Mouse (Mus musculus): ENCODE data around the gene Gm20388. TPM values are rescaled to one million over a fixed set of nuclear protein-coding genes. Genes with fewer than 3 reads are reported as not detected.

The Gm20388 gene
- polyA plus RNA-seq, 1 experiment: 49.7 TPM

- 88% methylated on average over 1 of the region's 1 CpGs for WGBS
- Histone ChIP-seq H3K27me3 (replicated peaks; ENCODE audit: control insufficient read depth, insufficient read depth, low read length) (no peaks in the 10 kb centered on the region), H3K36me3 (ENCODE audit: control insufficient read depth, insufficient read depth, low read length) (no peaks in the 10 kb centered on the region), H3K27ac (ENCODE audit: insufficient read depth, low read depth, low read length) (no peak overlapping the region), H3K4me1 (ENCODE audit: control insufficient read depth, insufficient read depth, low read length) (no peaks in the 10 kb centered on the region), H3K4me3 (ENCODE audit: insufficient read depth, low read depth, low read length) (no peak overlapping the region)
- no peak for DNase-seq
- TF ChIP-seq CTCF (conservative IDR thresholded peaks at IDR 0.05; ENCODE audit: insufficient read depth, insufficient read length, low read depth, low read length) (no peak), POLR2A (IDR thresholded peaks at IDR 0.05; ENCODE audit: low read depth, low read length) (no peak)
Measured at GRCm38 (mm10) chr8:121887547-121887946, 1976.9 kb downstream of the Gm20388 start.

GRCm38 (mm10) chr8:121889317-121889716 is 1978.7 kb downstream of the Gm20388 start:
- no peak for DNase-seq
- Histone ChIP-seq H3K4me1 (ENCODE audit: control insufficient read depth, insufficient read depth, low read length) (no peaks in the 10 kb centered on the region), H3K4me3 (ENCODE audit: insufficient read depth, low read depth, low read length) (no peak overlapping the region), H3K27me3 (replicated peaks; ENCODE audit: control insufficient read depth, insufficient read depth, low read length) (no peaks in the 10 kb centered on the region), H3K36me3 (ENCODE audit: control insufficient read depth, insufficient read depth, low read length) (no peaks in the 10 kb centered on the region), H3K27ac (ENCODE audit: insufficient read depth, low read depth, low read length) (no peak overlapping the region)
- 86% methylated on average over 1 of the region's 1 CpGs for WGBS
- no peak for TF ChIP-seq CTCF (conservative IDR thresholded peaks at IDR 0.05; ENCODE audit: insufficient read depth, insufficient read length, low read depth, low read length)
- no peak for TF ChIP-seq POLR2A (IDR thresholded peaks at IDR 0.05; ENCODE audit: low read depth, low read length)

GRCm38 (mm10) chr8:121889810-121890785 is 1979.5 kb downstream of the Gm20388 start:
- no peak overlapping the region for H3K27ac ChIP-seq (ENCODE audit: insufficient read depth, low read depth, low read length)
- no peak overlapping the region for H3K4me3 ChIP-seq (ENCODE audit: insufficient read depth, low read depth, low read length)
- no peak for DNase-seq
- 87% methylated on average over 15 of the region's 15 CpGs for WGBS
- H3K4me1 ChIP-seq (ENCODE audit: control insufficient read depth, insufficient read depth, low read length): no peaks in the 10 kb centered on the region
- TF ChIP-seq POLR2A (IDR thresholded peaks at IDR 0.05; ENCODE audit: low read depth, low read length) (no peak), CTCF (conservative IDR thresholded peaks at IDR 0.05; ENCODE audit: insufficient read depth, insufficient read length, low read depth, low read length) (no peak)
- H3K27me3 ChIP-seq (replicated peaks; ENCODE audit: control insufficient read depth, insufficient read depth, low read length): no peaks in the 10 kb centered on the region
- H3K36me3 ChIP-seq (ENCODE audit: control insufficient read depth, insufficient read depth, low read length): no peaks in the 10 kb centered on the region

- WGBS: 66% methylated on average over 5 of the region's 5 CpGs
- Histone ChIP-seq H3K27me3 (replicated peaks; ENCODE audit: control insufficient read depth, insufficient read depth, low read length) (no peaks in the 10 kb centered on the region), H3K4me1 (ENCODE audit: control insufficient read depth, insufficient read depth, low read length) (no peaks in the 10 kb centered on the region), H3K4me3 (ENCODE audit: insufficient read depth, low read depth, low read length) (no peak overlapping the region), H3K36me3 (ENCODE audit: control insufficient read depth, insufficient read depth, low read length) (no peaks in the 10 kb centered on the region), H3K27ac (ENCODE audit: insufficient read depth, low read depth, low read length) (no peak overlapping the region)
- DNase-seq: no peak
- no peak for TF ChIP-seq CTCF (conservative IDR thresholded peaks at IDR 0.05; ENCODE audit: insufficient read depth, insufficient read length, low read depth, low read length)
- no peak for TF ChIP-seq POLR2A (IDR thresholded peaks at IDR 0.05; ENCODE audit: low read depth, low read length)
Measured at GRCm38 (mm10) chr8:121892875-121893274, 1982.2 kb downstream of the Gm20388 start.

- no peaks in the 10 kb centered on the region for H3K27me3 ChIP-seq (replicated peaks; ENCODE audit: control insufficient read depth, insufficient read depth, low read length)
- 67% methylated on average over 7 of the region's 7 CpGs for WGBS
- TF ChIP-seq CTCF (conservative IDR thresholded peaks at IDR 0.05; ENCODE audit: insufficient read depth, insufficient read length, low read depth, low read length) (no peak), POLR2A (IDR thresholded peaks at IDR 0.05; ENCODE audit: low read depth, low read length) (no peak)
- peak; percentile 46 for DNase-seq
- H3K4me3 ChIP-seq (ENCODE audit: insufficient read depth, low read depth, low read length): no peak overlapping the region
- no peaks in the 10 kb centered on the region for H3K4me1 ChIP-seq (ENCODE audit: control insufficient read depth, insufficient read depth, low read length)
- no peak overlapping the region for H3K27ac ChIP-seq (ENCODE audit: insufficient read depth, low read depth, low read length)
- no peaks in the 10 kb centered on the region for H3K36me3 ChIP-seq (ENCODE audit: control insufficient read depth, insufficient read depth, low read length)
Measured at GRCm38 (mm10) chr8:121895910-121896309, 1985.3 kb downstream of the Gm20388 start.

GRCm38 (mm10) chr8:121896476-121897145 is 1986.0 kb downstream of the Gm20388 start:
- Histone ChIP-seq H3K27ac (ENCODE audit: insufficient read depth, low read depth, low read length) (no peak overlapping the region), H3K4me1 (ENCODE audit: control insufficient read depth, insufficient read depth, low read length) (no peaks in the 10 kb centered on the region), H3K36me3 (ENCODE audit: control insufficient read depth, insufficient read depth, low read length) (no peaks in the 10 kb centered on the region), H3K4me3 (ENCODE audit: insufficient read depth, low read depth, low read length) (no peak overlapping the region), H3K27me3 (replicated peaks; ENCODE audit: control insufficient read depth, insufficient read depth, low read length) (no peaks in the 10 kb centered on the region)
- peak; percentile 54 for DNase-seq
- TF ChIP-seq CTCF (conservative IDR thresholded peaks at IDR 0.05; ENCODE audit: insufficient read depth, insufficient read length, low read depth, low read length) (no peak), POLR2A (IDR thresholded peaks at IDR 0.05; ENCODE audit: low read depth, low read length) (no peak)
- 33% methylated on average over 12 of the region's 12 CpGs for WGBS

GRCm38 (mm10) chr8:121897205-121897604 is 1986.6 kb downstream of the Gm20388 start:
- Histone ChIP-seq H3K36me3 (ENCODE audit: control insufficient read depth, insufficient read depth, low read length) (no peaks in the 10 kb centered on the region), H3K4me1 (ENCODE audit: control insufficient read depth, insufficient read depth, low read length) (no peaks in the 10 kb centered on the region), H3K27me3 (replicated peaks; ENCODE audit: control insufficient read depth, insufficient read depth, low read length) (no peaks in the 10 kb centered on the region), H3K4me3 (ENCODE audit: insufficient read depth, low read depth, low read length) (no peak overlapping the region), H3K27ac (ENCODE audit: insufficient read depth, low read depth, low read length) (no peak overlapping the region)
- DNase-seq: no peak
- TF ChIP-seq CTCF (conservative IDR thresholded peaks at IDR 0.05; ENCODE audit: insufficient read depth, insufficient read length, low read depth, low read length) (no peak), POLR2A (IDR thresholded peaks at IDR 0.05; ENCODE audit: low read depth, low read length) (no peak)
- WGBS: 76% methylated on average over 9 of the region's 9 CpGs

All from kidney, adult 2 months (tissue).